Mouse (Mus musculus): ENCODE measurements around the gene Ccnf.

GRCm38 (mm10) chr17:24205908-24206361 is 45.3 kb downstream of the Ccnf start:
- TF ChIP-seq CTCF (conservative IDR thresholded peaks at IDR 0.05; ENCODE audit: low read length) (no peak), POU5F1 (IDR thresholded peaks at IDR 0.05; ENCODE audit: borderline replicate concordance, low read length) (no peak)
